11 mouse cellular contexts compared by ENCODE assay signal in genomic region chrX:8222678-8223421, GRCm38 (mm10). TPM values are rescaled to one million over a fixed set of nuclear protein-coding genes. Genes with fewer than 3 reads are reported as not detected.
A peak's percentile ranks its signal among the peaks of the same experiment; 100 is the strongest.
DNase-seq lines count a peak whose midpoint lies in the region; ATAC-seq and TF ChIP-seq lines count a peak whose summit lies in the region.
"Had no signal": no experiment of that assay in that cellular context is flagged by ENCODE, and none has a peak within 500 bp of the region (broad histone marks: within the 10 kb centered on the region; RNA-seq: fewer than 3 reads in every experiment).

No protein-coding gene starts in this region.

- H3K9ac ChIP-seq in embryonic facial prominence, embryonic 13.5 days = no peak overlapping the region
- no peak overlapping the region for H3K9ac ChIP-seq in liver, adult 2 months (ENCODE audit: low read depth, low read length)
- H3K9ac ChIP-seq: embryonic facial prominence, embryonic 12.5 days; lung, embryonic 14.5 days had no signal

- TF ChIP-seq CTCF in liver, adult 2 months (IDR thresholded peaks at IDR 0.05; ENCODE audit: low read depth, low read length) = no peak
- TF ChIP-seq CTCF in cortical plate, adult 2 months (IDR thresholded peaks at IDR 0.05; ENCODE audit: extremely low read depth, insufficient read depth, low read length) = no peak

- no peak for ATAC-seq in embryonic facial prominence, embryonic 13.5 days (ENCODE audit: insufficient number of reproducible peaks, insufficient read depth, low FRiP score, low TSS enrichment, low read depth)
- ATAC-seq in erythroblast, adult 5-6 weeks (replicated peaks; ENCODE audit: low FRiP score, poor library complexity, severe bottlenecking) = no peak

- DNase-seq in embryonic facial prominence, embryonic 10.5 days (ENCODE audit: low spot score) = no peak
- DNase-seq in liver, adult 2 months (ENCODE audit: extremely low read depth, low read depth, low spot score) = peak; percentile 7
- DNase-seq in liver = no peak
- DNase-seq in right cerebral cortex, postnatal 25 days = peak; percentile 31
- no peak for DNase-seq in urinary bladder, adult 2 months (ENCODE audit: low spot score)
- DNase-seq: lung, embryonic 14.5 days had no signal

- no peak overlapping the region for H3K4me3 ChIP-seq in embryonic facial prominence, embryonic 13.5 days
- H3K4me3 ChIP-seq in embryonic facial prominence, embryonic 10.5 days = no peak overlapping the region
- no peak overlapping the region for H3K4me3 ChIP-seq in liver, adult 2 months (ENCODE audit: insufficient read depth, low read depth, low read length)
- no peak overlapping the region for H3K4me3 ChIP-seq in cortical plate, adult 2 months (ENCODE audit: insufficient read depth, low read length)
- H3K4me3 ChIP-seq: embryonic facial prominence, embryonic 12.5 days; hindbrain, embryonic 10.5 days had no signal

- H3K27ac ChIP-seq in embryonic facial prominence, embryonic 13.5 days = peak overlapping the region; percentile 60; the same call in 1 of the 2 replicates
- no peak overlapping the region for H3K27ac ChIP-seq in embryonic facial prominence, embryonic 10.5 days (replicated peaks)
- H3K27ac ChIP-seq in liver, adult 2 months (replicated peaks; ENCODE audit: insufficient read depth, low read depth, low read length) = no peak overlapping the region
- H3K27ac ChIP-seq in cortical plate, adult 2 months (ENCODE audit: insufficient read depth, low read length) = peak overlapping the region; percentile 55
- H3K27ac ChIP-seq: embryonic facial prominence, embryonic 12.5 days; hindbrain, embryonic 10.5 days had no signal

- 39% methylated on average over 7 of the region's 7 CpGs for WGBS in embryonic facial prominence, embryonic 13.5 days
- WGBS in embryonic facial prominence, embryonic 10.5 days = 52% methylated on average over 7 of the region's 7 CpGs
- 66% methylated on average over 6 of the region's 7 CpGs for WGBS in liver, adult 2 months

- no peaks in the 10 kb centered on the region for H3K4me1 ChIP-seq in embryonic facial prominence, embryonic 13.5 days
- H3K4me1 ChIP-seq in embryonic facial prominence, embryonic 10.5 days = no peaks in the 10 kb centered on the region
- H3K4me1 ChIP-seq in liver, adult 2 months (ENCODE audit: control insufficient read depth, insufficient read depth, low read length) = no peaks in the 10 kb centered on the region
- H3K4me1 ChIP-seq in cortical plate, adult 2 months (ENCODE audit: control insufficient read depth, insufficient read depth, low read length) = peaks cover 4% of the 10 kb centered on the region
- H3K4me1 ChIP-seq: embryonic facial prominence, embryonic 12.5 days; hindbrain, embryonic 10.5 days had no signal

- H3K79me2 ChIP-seq in liver, adult 2 months (ENCODE audit: control insufficient read depth, insufficient read depth, low read length) = no peaks in the 10 kb centered on the region

- H3K36me3 ChIP-seq in embryonic facial prominence, embryonic 13.5 days = no peaks in the 10 kb centered on the region
- no peaks in the 10 kb centered on the region for H3K36me3 ChIP-seq in embryonic facial prominence, embryonic 10.5 days (replicated peaks)
- H3K36me3 ChIP-seq in liver, adult 2 months (ENCODE audit: control insufficient read depth, insufficient read depth, low read length) = no peaks in the 10 kb centered on the region
- H3K36me3 ChIP-seq: embryonic facial prominence, embryonic 12.5 days; hindbrain, embryonic 10.5 days had no signal

- no peaks in the 10 kb centered on the region for H3K9me3 ChIP-seq in embryonic facial prominence, embryonic 13.5 days
- no peaks in the 10 kb centered on the region for H3K9me3 ChIP-seq in embryonic facial prominence, embryonic 10.5 days
- H3K9me3 ChIP-seq: embryonic facial prominence, embryonic 12.5 days had no signal

- no peaks in the 10 kb centered on the region for H3K27me3 ChIP-seq in embryonic facial prominence, embryonic 13.5 days
- H3K27me3 ChIP-seq in embryonic facial prominence, embryonic 10.5 days (replicated peaks; ENCODE audit: low read depth, poor library complexity, severe bottlenecking) = peaks cover 14% of the 10 kb centered on the region
- H3K27me3 ChIP-seq in liver, adult 2 months (ENCODE audit: control insufficient read depth, insufficient read depth, low read length) = no peaks in the 10 kb centered on the region
- H3K27me3 ChIP-seq: embryonic facial prominence, embryonic 12.5 days had no signal

- no peak overlapping the region for H3K4me2 ChIP-seq in embryonic facial prominence, embryonic 13.5 days
- H3K4me2 ChIP-seq: embryonic facial prominence, embryonic 12.5 days; lung, embryonic 14.5 days had no signal

- no peak for TF ChIP-seq POLR2A in liver, adult 2 months (IDR thresholded peaks at IDR 0.05; ENCODE audit: extremely low read depth, insufficient read depth, low read length)
- no peak for TF ChIP-seq POLR2A in cortical plate, adult 2 months (IDR thresholded peaks at IDR 0.05; ENCODE audit: extremely low read depth, insufficient read depth, low read length)

RNA-seq across cellular contexts. Expression of gene Porcn, which starts 16.5 kb away (rescaled TPM):
- 12.7 and 14.1 TPM in 2 replicates for polyA plus RNA-seq in embryonic facial prominence, embryonic 13.5 days (2015; fragmentation: Nextera tagmentation; extraction: Ambion mirVana)
- 13.0 and 13.1 TPM in 2 replicates for polyA plus RNA-seq in embryonic facial prominence, embryonic 10.5 days (2016; fragmentation: Nextera tagmentation; extraction: Ambion mirVana)
- 1.9 and 2.7 TPM in 2 replicates for total RNA-seq in liver, adult 2 months (2014; rRNA removed)
- 8.8 and 12.6 TPM in 2 replicates for polyA plus RNA-seq in liver, adult 2 months (2012; rRNA removed)
- 129 and 134 TPM in 2 replicates for polyA plus RNA-seq in cortical plate, adult 2 months (2012; rRNA removed)
- 0.42 TPM in 1 of 2 replicates, not detected in the other for total RNA-seq in erythroblast, adult 5-6 weeks (2015; ENCODE audit: low replicate concordance)
- not detected in 2 replicates for total RNA-seq in erythroblast, adult 5-6 weeks (2017; ENCODE audit: low replicate concordance)
- polyA plus RNA-seq in urinary bladder, adult 2 months (2012; rRNA removed) = 40.1 and 41.2 TPM in 2 replicates

RNA-seq across cellular contexts. Expression of gene Ftsj1, which starts 29.4 kb away (rescaled TPM):
- polyA plus RNA-seq in embryonic facial prominence, embryonic 13.5 days (2015; fragmentation: Nextera tagmentation; extraction: Ambion mirVana) = 41.7 and 47.2 TPM in 2 replicates
- 50.5 and 52.4 TPM in 2 replicates for polyA plus RNA-seq in embryonic facial prominence, embryonic 10.5 days (2016; fragmentation: Nextera tagmentation; extraction: Ambion mirVana)
- total RNA-seq in liver, adult 2 months (2014; rRNA removed) = 11.0 and 16.8 TPM in 2 replicates
- 29.9 and 31.1 TPM in 2 replicates for polyA plus RNA-seq in liver, adult 2 months (2012; rRNA removed)
- 32.0 and 34.2 TPM in 2 replicates for polyA plus RNA-seq in cortical plate, adult 2 months (2012; rRNA removed)
- total RNA-seq in erythroblast, adult 5-6 weeks (2015; ENCODE audit: low replicate concordance) = 3.3 and 7.1 TPM in 2 replicates
- 12.3 and 14.4 TPM in 2 replicates for total RNA-seq in erythroblast, adult 5-6 weeks (2017; ENCODE audit: low replicate concordance)
- 23.1 and 24.2 TPM in 2 replicates for polyA plus RNA-seq in urinary bladder, adult 2 months (2012; rRNA removed)

RNA-seq across cellular contexts. Expression of gene Ebp, which starts 29.5 kb away (rescaled TPM):
- polyA plus RNA-seq in embryonic facial prominence, embryonic 13.5 days (2015; fragmentation: Nextera tagmentation; extraction: Ambion mirVana) = 36.2 and 39.3 TPM in 2 replicates
- polyA plus RNA-seq in embryonic facial prominence, embryonic 10.5 days (2016; fragmentation: Nextera tagmentation; extraction: Ambion mirVana) = 25.8 and 35.2 TPM in 2 replicates
- total RNA-seq in liver, adult 2 months (2014; rRNA removed) = 243 and 273 TPM in 2 replicates
- 605 and 631 TPM in 2 replicates for polyA plus RNA-seq in liver, adult 2 months (2012; rRNA removed)
- 26.0 and 30.8 TPM in 2 replicates for polyA plus RNA-seq in cortical plate, adult 2 months (2012; rRNA removed)
- 6.1 and 22.2 TPM in 2 replicates for total RNA-seq in erythroblast, adult 5-6 weeks (2015; ENCODE audit: low replicate concordance)
- total RNA-seq in erythroblast, adult 5-6 weeks (2017; ENCODE audit: low replicate concordance) = 4.0 and 13.0 TPM in 2 replicates
- 30.5 and 33.0 TPM in 2 replicates for polyA plus RNA-seq in urinary bladder, adult 2 months (2012; rRNA removed)

RNA-seq across cellular contexts. Expression of gene Tbc1d25, which starts 46.9 kb away (rescaled TPM):
- 12.7 and 13.7 TPM in 2 replicates for polyA plus RNA-seq in embryonic facial prominence, embryonic 13.5 days (2015; fragmentation: Nextera tagmentation; extraction: Ambion mirVana)
- 10.4 and 11.8 TPM in 2 replicates for polyA plus RNA-seq in embryonic facial prominence, embryonic 10.5 days (2016; fragmentation: Nextera tagmentation; extraction: Ambion mirVana)
- total RNA-seq in liver, adult 2 months (2014; rRNA removed) = 0.92 and 1.9 TPM in 2 replicates
- polyA plus RNA-seq in liver, adult 2 months (2012; rRNA removed) = 6.3 and 8.9 TPM in 2 replicates
- 19.8 and 19.9 TPM in 2 replicates for polyA plus RNA-seq in cortical plate, adult 2 months (2012; rRNA removed)
- total RNA-seq in erythroblast, adult 5-6 weeks (2015; ENCODE audit: low replicate concordance) = 1.7 and 4.2 TPM in 2 replicates
- 0.56 and 1.1 TPM in 2 replicates for total RNA-seq in erythroblast, adult 5-6 weeks (2017; ENCODE audit: low replicate concordance)
- polyA plus RNA-seq in urinary bladder, adult 2 months (2012; rRNA removed) = 11.2 and 11.7 TPM in 2 replicates

RNA-seq across cellular contexts. Expression of gene Slc38a5, which starts 48.1 kb away (rescaled TPM):
- 0.53 and 1.2 TPM in 2 replicates for polyA plus RNA-seq in embryonic facial prominence, embryonic 13.5 days (2015; fragmentation: Nextera tagmentation; extraction: Ambion mirVana)
- polyA plus RNA-seq in embryonic facial prominence, embryonic 10.5 days (2016; fragmentation: Nextera tagmentation; extraction: Ambion mirVana) = 4.2 and 4.6 TPM in 2 replicates
- 0.18 and 0.20 TPM in 2 replicates for total RNA-seq in liver, adult 2 months (2014; rRNA removed)
- polyA plus RNA-seq in liver, adult 2 months (2012; rRNA removed) = 0.22 and 0.24 TPM in 2 replicates
- 9.8 and 11.1 TPM in 2 replicates for polyA plus RNA-seq in cortical plate, adult 2 months (2012; rRNA removed)
- 72.6 and 83.8 TPM in 2 replicates for total RNA-seq in erythroblast, adult 5-6 weeks (2015; ENCODE audit: low replicate concordance)
- total RNA-seq in erythroblast, adult 5-6 weeks (2017; ENCODE audit: low replicate concordance) = 74.3 and 75.3 TPM in 2 replicates
- 2.1 and 2.9 TPM in 2 replicates for polyA plus RNA-seq in urinary bladder, adult 2 months (2012; rRNA removed)

Comparison
In these comparisons a context has a peak if more than half of its experiments do, and no peak if none do; other contexts are left out.
1. H3K27ac ChIP-seq: peak in embryonic facial prominence, embryonic 13.5 days (single experiment) and cortical plate, adult 2 months (single experiment); none in embryonic facial prominence, embryonic 10.5 days (single experiment) and liver, adult 2 months (single experiment).
2. DNase-seq: peak in liver, adult 2 months (single experiment) and right cerebral cortex, postnatal 25 days (single experiment); none in embryonic facial prominence, embryonic 10.5 days (single experiment), liver (single experiment) and urinary bladder, adult 2 months (single experiment).
3. RNA of gene Ebp, which starts 29.5 kb away (polyA plus RNA-seq): 605 to 631 TPM in liver, adult 2 months; 36.2 to 39.3 TPM in embryonic facial prominence, embryonic 13.5 days, 30.5 to 33.0 TPM in urinary bladder, adult 2 months, 26.0 to 30.8 TPM in cortical plate, adult 2 months and 25.8 to 35.2 TPM in embryonic facial prominence, embryonic 10.5 days; every median in the first group is over 10 times any median in the second.